Mouse (Mus musculus): ENCODE results near the gene Cdkn1b. TPM values are rescaled to one million over a fixed set of nuclear protein-coding genes. Genes with fewer than 3 reads are reported as not detected.

The Cdkn1b gene
- total RNA-seq, 2 experiments from 2014 or later: 38.2 to 40.5 TPM

- peak; percentile 86 to 91 for DNase-seq (ENCODE audit: low spot score in 2 of 2)
Observed at GRCm38 (mm10) chr6:134898095-134898965, 21.9 kb upstream of the Cdkn1b start, which contains the start of gene Gpr19. Gpr19 (minus strand) TSS chr6:134898578.

DNA sequence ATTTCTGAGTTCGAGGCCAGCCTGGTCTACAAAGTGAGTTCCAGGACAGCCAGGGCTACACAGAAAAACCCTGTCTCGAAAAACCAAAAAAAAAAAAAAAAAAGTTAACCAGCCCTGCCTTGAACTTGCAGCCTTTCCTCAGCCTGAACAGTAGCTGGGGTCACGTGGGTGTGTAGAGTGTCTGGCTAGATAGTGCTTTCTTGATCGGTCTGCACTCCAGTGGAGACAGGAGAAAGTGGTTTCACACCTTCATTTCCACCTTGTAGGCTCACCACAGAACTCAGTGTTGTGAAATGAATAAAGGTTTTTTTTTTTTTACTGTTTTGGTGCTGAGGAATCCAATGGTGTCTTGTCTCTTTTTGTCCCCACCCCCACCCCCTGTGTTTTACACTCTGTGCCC is 16.8 kb upstream of the Cdkn1b start:
- DNase-seq (ENCODE audit: low spot score in 2 of 2): no peak

GRCm38 (mm10) chr6:134903891-134904884 is 16.0 kb upstream of the Cdkn1b start:
- DNase-seq (ENCODE audit: low spot score in 2 of 2): no peak

DNA sequence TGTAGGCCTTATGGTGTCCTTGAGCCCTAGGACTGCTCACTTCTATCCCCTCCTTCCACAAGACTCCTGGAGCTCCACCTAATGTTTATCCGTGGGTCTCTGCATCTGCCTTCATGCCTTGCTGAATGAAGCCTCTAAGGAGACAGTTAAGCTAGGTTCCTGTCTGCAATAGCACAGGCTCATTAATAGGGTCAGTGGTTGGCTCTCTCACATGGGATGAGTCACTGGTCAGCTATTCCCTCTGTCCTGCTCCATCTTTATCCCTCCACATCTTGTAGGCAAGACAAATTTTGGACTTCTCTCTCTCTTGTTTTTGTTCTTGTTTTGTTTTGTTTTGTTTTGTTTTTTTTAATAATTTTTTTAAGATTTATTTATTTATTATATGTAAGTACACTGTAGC is 14.4 kb upstream of the Cdkn1b start:
- no peak for DNase-seq (ENCODE audit: low spot score in 2 of 2)

DNA sequence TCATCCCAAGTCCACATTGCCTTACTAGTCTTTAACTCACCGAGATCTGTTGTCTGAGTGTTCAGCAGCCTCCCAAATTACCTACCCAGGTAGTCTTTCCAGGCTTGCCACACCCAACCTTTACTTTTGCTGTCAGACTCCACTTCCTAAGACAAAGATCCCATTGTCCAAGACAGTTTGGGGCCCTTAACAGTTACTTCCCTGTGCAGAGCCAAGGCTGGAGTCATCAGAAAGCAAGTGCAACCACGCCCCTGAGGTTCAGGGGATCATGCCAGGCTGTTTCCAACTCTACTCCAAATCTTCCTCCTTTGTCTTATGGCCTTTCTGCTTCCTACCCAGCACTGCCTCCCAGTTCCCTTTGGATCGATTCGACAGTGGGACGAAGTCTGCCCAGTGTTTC is 5.7 kb upstream of the Cdkn1b start:
- DNase-seq (ENCODE audit: low spot score in 2 of 2): no peak

- no peak for DNase-seq (ENCODE audit: low spot score in 2 of 2)
Observed at GRCm38 (mm10) chr6:134916641-134917040, 3.6 kb upstream of the Cdkn1b start.

- DNase-seq (ENCODE audit: low spot score in 2 of 2): peak; percentile 44 to 49
Observed at GRCm38 (mm10) chr6:134917087-134917486, 3.1 kb upstream of the Cdkn1b start.

- no peak for DNase-seq (ENCODE audit: low spot score in 2 of 2)
Observed at GRCm38 (mm10) chr6:134918769-134919168, 1.4 kb upstream of the Cdkn1b start.

- DNase-seq (ENCODE audit: low spot score in 2 of 2): peak in 1 of 2 experiments; percentile 8
Observed at GRCm38 (mm10) chr6:134919511-134920189, 551 bp upstream of the Cdkn1b start.

DNA sequence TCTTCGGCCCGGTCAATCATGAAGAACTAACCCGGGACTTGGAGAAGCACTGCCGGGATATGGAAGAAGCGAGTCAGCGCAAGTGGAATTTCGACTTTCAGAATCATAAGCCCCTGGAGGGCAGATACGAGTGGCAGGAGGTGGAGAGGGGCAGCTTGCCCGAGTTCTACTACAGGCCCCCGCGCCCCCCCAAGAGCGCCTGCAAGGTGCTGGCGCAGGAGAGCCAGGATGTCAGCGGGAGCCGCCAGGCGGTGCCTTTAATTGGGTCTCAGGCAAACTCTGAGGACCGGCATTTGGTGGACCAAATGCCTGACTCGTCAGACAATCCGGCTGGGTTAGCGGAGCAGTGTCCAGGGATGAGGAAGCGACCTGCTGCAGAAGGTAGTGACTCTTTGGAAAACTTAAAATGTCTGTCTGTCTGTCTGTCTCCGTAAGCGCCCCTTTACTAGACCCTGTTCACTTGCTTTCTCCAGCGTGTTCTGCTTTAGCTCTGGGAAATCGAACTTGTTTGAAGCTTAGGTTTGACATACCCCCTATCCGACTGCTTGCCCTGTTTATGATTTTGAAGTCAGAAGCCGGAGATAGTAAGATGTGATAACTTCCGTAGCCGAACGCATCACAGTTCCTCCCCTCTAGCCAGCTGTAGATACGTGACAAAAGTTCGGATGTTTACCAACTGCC is 953 bp downstream of the Cdkn1b start:
- peak; percentile 43 to 56 for DNase-seq (ENCODE audit: low spot score in 2 of 2)

- DNase-seq (ENCODE audit: low spot score in 2 of 2): no peak
Observed at GRCm38 (mm10) chr6:134921695-134922510, 1.7 kb downstream of the Cdkn1b start.

- no peak for DNase-seq (ENCODE audit: low spot score in 2 of 2)
Observed at GRCm38 (mm10) chr6:134922511-134923195, 2.5 kb downstream of the Cdkn1b start.

DNA sequence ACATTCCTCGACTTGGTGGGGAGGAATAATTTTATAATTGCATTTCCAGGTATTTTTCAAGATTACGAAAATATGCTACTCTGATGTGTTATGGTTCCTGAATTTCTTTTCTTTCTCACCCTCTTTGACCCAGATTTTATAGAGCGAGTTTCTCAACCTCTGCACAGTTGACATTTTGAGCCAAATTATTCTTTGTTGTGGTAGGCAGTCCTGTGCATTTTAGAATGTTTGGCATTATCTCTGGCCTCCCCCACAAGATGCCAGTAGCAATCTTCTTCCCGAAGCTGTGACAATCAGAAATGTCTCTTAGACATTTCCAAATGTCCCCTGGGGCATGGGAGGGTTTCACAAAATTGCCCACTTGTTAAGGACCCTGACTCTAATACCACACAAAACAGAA is 3.5 kb downstream of the Cdkn1b start:
- DNase-seq (ENCODE audit: low spot score in 2 of 2): no peak

- no peak for DNase-seq (ENCODE audit: low spot score in 2 of 2)
Observed at GRCm38 (mm10) chr6:134924262-134924661, 4.1 kb downstream of the Cdkn1b start.

GRCm38 (mm10) chr6:134925673-134926337 is 5.6 kb downstream of the Cdkn1b start:
- DNase-seq (ENCODE audit: low spot score in 2 of 2): no peak

- no peak for DNase-seq (ENCODE audit: low spot score in 2 of 2)
Observed at GRCm38 (mm10) chr6:134926338-134926705, 6.1 kb downstream of the Cdkn1b start.

GRCm38 (mm10) chr6:134926803-134927594 is 6.8 kb downstream of the Cdkn1b start:
- DNase-seq (ENCODE audit: low spot score in 2 of 2): peak; percentile 39 to 48

Measured in left cerebral cortex, adult 18-20 months (tissue).